Mouse (Mus musculus): ENCODE results near the gene Unk.

DNA sequence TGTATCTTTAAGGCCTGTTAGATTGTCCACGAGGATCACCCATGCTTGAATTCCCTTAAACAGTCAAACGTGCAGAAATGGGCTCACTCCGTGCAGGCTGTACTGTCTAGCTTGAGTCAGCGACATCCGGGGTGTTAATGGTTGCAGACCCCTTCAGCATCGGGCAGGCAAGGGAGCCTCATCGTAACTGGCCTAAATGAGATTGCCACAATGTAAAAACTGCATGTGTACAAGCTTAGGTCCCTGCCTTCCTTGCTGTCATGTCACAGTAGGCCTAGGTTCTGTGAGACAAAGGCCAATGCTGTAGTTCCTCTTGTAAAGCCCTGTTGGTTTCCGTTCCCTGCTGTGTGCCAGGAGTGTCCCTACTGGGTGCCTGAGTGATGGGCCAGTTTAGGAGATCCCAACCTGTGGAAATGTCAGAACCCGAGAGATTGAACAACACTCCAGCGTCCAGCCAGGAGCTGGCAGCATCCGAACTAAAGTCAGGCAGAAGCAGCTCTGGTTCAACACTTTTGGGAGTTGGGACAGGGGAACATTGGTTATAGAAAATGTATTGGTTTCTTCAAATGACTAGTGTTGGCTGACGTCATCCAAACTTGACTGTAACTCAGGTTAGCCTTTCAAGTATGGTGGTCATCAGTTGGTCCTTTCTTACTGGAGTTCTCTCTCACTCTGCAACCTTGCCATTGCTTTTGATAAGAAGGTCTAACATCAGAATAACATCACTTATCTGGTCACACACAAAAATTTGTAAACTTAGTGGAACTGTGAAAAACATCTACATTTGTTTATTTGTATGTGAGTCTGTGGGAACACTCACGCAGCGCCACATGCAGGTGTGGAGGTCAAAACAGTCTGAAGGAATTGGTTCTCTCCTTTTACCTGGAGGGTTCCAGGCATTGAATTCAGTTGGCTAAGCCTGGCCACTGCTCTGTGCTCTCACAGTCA lies 1.1 kb downstream of the Unk start:
- TF ChIP-seq CTCF (IDR thresholded peaks at IDR 0.05; ENCODE audit: low read depth) (no peak), EP300 (optimal IDR thresholded peaks at IDR 0.05) (no peak)

Data from stomach, postnatal 0 days (tissue).